Mouse (Mus musculus): Measurements from ENCODE around the gene Emp3. TPM values are rescaled to one million over a fixed set of nuclear protein-coding genes. Genes with fewer than 3 reads are reported as not detected.
"Not testable (repeated sequence)": the region's sequence is repeated elsewhere in the genome, so short reads cannot be mapped to it uniquely, and the experiment has no call there.

Gene Emp3
- polyA plus RNA-seq, 1 experiment from 2014 or later = 194 TPM

DNA sequence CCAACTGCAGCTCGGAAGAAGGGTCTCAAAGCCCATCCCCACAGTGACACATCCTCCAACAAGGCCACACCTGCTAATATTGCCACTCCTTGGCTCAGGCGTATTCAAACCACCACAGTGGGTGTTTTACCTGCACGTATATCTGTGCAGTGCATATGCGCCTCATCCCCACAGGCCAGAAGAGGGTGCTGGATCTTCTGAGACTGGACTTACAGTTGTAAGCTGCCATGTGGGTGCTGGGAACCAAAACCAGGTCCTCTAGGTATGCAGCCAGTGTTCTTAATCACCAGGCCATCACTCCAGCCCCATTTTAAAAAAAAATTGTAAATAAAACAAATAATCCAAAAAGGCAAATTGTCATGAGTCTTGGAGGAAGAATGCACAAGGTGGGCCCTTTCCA is 40.7 kb downstream of the Emp3 start:
- Histone ChIP-seq H3K9ac (no peak overlapping the region), H3K4me3 (replicated peaks) (no peak overlapping the region), H3K27me3 (no peaks in the 10 kb centered on the region), H3K4me1 (0 out of 2 replicates have a peak, but pooled peaks cover 1% of the 10 kb centered on the region), H3K36me3 (peaks cover 97% of the 10 kb centered on the region), H3K9me3 (replicated peaks) (no peaks in the 10 kb centered on the region), H3K4me2 (no peak overlapping the region), H3K27ac (no peak overlapping the region)
- 96% methylated on average over 4 of the region's 4 CpGs for WGBS
- ATAC-seq (replicated peaks; ENCODE audit: low FRiP score) = no peak

DNA sequence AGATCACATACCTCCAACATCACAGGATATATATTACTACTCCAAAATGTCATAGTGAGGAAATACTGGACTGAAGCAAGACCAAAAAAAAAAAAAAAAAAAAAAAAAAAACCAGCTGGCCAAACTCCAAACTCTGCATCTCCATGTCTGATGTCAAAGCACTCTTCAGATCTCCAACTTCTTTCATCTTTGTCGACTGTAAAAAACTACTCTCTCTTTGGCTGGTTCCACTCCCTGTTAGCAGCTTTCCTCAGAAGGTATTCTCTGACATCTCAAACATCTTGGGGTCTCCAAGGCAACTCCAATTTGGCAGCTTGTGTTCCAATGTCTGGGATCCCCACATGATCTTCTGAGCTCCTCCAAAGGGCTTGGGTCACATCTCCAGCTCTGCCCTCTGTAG is 42.9 kb downstream of the Emp3 start, which contains the start of gene Grin2d:
TSS of gene Grin2d (minus strand) at position 101 of the 400 bp plus-strand sequence.
- H3K4me2 ChIP-seq; H3K27me3 ChIP-seq; H3K9ac ChIP-seq; H3K4me3 ChIP-seq (replicated peaks); H3K27ac ChIP-seq; H3K9me3 ChIP-seq (replicated peaks); ATAC-seq (replicated peaks; ENCODE audit: low FRiP score): not testable (repeated sequence)
- Histone ChIP-seq H3K36me3 (peaks cover 94% of the 10 kb centered on the region), H3K4me1 (peaks cover 22% of the 10 kb centered on the region)
- WGBS = 90% methylated on average over 1 of the region's 1 CpGs

DNA sequence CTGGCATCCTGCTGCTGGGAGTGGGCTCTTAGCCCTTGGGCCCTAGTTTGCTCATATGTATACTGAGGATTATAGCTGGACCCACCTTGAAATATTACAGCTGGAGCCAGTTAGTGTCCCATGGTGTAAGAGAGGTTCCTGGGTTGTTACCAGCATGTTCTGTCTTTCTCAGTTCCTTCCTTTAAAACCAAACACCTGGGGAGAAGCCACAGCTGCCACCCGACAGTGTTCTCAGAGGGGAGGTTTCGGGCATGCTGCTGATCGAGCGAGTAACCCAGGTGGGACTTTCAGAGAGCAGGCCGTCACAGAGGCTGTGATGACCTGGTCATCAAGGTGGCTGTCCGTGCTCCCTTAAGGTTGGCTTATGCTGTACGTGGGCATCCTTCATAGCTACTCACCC is 44.3 kb downstream of the Emp3 start:
- H3K4me1 ChIP-seq = peaks cover 22% of the 10 kb centered on the region
- H3K9ac ChIP-seq = no peak overlapping the region
- peaks cover 80% of the 10 kb centered on the region for H3K36me3 ChIP-seq
- H3K9me3 ChIP-seq (replicated peaks) = no peaks in the 10 kb centered on the region
- no peak overlapping the region for H3K4me3 ChIP-seq (replicated peaks)
- no peak for ATAC-seq (replicated peaks; ENCODE audit: low FRiP score)
- H3K27me3 ChIP-seq = peaks cover 3% of the 10 kb centered on the region; the same call in 1 of the 2 replicates
- no peak overlapping the region for H3K4me2 ChIP-seq
- H3K27ac ChIP-seq = no peak overlapping the region
- WGBS = 93% methylated on average over 7 of the region's 7 CpGs

DNA sequence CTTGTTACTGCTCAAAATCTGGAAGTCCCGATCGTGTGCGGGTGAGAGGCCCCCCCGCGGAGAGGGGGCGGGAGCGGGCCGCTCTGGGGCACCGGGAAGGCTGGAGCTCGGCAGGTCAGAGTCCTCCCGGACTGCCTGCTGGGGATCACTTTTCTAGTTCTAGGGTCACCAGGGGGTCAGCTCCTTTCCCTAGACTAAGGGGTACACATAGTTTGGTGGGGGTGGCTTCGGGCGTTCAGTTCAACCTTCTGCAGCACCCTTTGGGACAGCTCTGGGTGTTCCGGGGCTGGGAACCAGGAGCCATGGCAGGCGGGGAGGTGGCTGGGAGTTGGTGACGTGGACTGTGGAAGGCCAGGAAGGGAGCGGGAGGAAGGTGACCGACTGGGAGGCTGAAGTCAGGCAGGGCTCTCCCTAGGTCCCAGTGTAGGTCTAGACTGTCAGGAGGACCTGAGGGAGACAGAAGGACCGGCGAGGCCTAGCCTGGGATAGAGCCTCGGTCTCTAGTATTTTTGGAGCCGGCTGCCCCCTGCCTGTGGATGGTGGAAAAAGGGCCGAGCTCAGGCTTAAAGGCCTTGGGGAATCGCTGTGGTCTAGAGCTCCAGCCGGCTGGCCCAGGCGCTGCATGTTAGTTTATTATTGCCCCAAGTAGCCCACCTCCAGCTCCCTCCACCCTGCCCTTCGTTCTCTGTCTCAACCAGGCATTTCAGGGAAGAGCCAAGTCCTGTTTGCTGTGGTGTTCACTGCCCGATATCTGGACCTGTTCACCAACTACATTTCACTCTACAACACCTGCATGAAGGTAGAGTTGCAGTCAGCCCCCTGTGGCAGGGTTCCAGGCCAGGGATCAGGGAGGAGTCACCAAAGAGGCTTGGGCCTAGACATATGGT is 47.9 kb downstream of the Emp3 start:
- Histone ChIP-seq H3K27ac (peak overlapping the region; percentile 95), H3K9ac (peak overlapping the region; percentile 99), H3K4me2 (peak overlapping the region; percentile 69), H3K36me3 (peaks cover 44% of the 10 kb centered on the region), H3K4me1 (peaks cover 48% of the 10 kb centered on the region), H3K9me3 (replicated peaks) (no peaks in the 10 kb centered on the region), H3K27me3 (peaks cover 39% of the 10 kb centered on the region), H3K4me3 (replicated peaks) (peak overlapping the region; percentile 86)
- ATAC-seq (replicated peaks; ENCODE audit: low FRiP score) = peak; percentile 47
- 2% methylated on average over 28 of the region's 28 CpGs for WGBS

DNA sequence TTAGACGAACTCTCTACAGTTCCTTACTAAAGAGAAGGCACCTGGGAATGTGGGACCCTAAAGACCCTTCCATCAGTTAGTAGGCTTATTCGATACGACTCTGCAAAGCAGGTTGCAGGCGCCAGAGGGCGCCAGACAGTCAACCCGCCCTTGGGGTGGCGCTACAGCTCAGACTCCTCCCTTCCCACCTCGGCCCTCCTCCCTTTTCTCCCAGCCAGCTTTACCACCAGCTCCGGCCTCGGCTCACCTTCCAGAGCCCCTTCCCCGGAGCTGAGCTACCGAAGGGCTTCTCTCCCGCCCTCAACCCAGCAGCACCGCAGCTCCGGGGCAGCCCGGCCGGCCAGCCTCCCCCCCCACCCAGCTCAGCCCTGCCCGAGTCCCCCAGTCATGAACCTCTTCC is 48.6 kb downstream of the Emp3 start, which contains the start of gene Kdelr1:
TSS of gene Kdelr1 (plus strand) at position 149 of the 400 bp plus-strand sequence.
- Histone ChIP-seq H3K36me3 (peaks cover 39% of the 10 kb centered on the region), H3K4me2 (peak within 1 kb of the TSS; percentile 69), H3K9ac (peak within 1 kb of the TSS; percentile 99), H3K9me3 (replicated peaks) (no peaks in the 10 kb centered on the region), H3K4me3 (replicated peaks) (peak within 1 kb of the TSS; percentile 86), H3K4me1 (peaks cover 55% of the 10 kb centered on the region), H3K27me3 (peaks cover 46% of the 10 kb centered on the region), H3K27ac (peak within 1 kb of the TSS; percentile 95)
- 0% methylated on average over 18 of the region's 18 CpGs for WGBS
- peak; percentile 84 for ATAC-seq (replicated peaks; ENCODE audit: low FRiP score)

DNA sequence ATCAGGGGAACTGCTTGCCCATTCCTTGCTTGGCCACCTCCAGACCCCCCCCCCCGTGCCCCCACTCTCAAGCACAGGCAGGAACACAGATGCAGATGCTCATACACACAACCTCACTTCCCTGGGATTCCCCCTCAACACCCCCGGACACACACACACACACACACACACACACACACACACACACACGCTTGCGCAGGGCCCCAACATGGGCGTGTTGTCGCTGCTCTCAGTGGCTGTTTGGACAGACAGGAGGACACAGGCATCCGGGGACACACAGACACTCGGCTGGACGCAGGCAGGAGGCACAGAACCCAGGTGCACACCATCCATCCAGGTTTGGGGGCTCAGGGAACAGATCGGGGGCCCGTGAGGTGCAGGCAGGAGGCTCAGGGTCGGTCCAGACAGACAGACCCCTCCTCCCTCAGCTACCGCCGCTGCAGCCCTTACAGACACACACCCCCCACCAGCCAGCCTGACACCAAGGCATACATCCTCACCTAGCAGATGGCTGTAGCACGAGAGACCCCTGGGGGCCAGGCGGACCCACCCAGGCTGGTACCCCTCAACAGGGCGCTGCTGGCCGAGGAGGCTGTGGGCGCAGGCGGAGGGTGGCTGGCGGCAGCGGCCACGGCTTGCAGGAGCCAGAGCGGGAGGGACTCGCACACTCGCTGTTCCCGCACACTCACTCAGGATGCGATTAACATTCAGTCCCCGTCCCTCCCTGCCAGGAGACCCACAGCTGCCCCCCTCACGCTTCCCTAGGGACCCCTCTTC is 50.7 kb downstream of the Emp3 start:
- Histone ChIP-seq H3K9ac (0 out of 2 replicates have a peak overlapping the region, but pooled peaks have one; percentile 35), H3K4me1 (peaks cover 67% of the 10 kb centered on the region), H3K27ac (no peak overlapping the region), H3K4me3 (replicated peaks) (peak overlapping the region; percentile 25), H3K9me3 (replicated peaks) (no peaks in the 10 kb centered on the region), H3K36me3 (peaks cover 17% of the 10 kb centered on the region), H3K4me2 (peak overlapping the region; percentile 52), H3K27me3 (peaks cover 53% of the 10 kb centered on the region)
- WGBS = 1% methylated on average over 30 of the region's 30 CpGs
- no peak for ATAC-seq (replicated peaks; ENCODE audit: low FRiP score)

DNA sequence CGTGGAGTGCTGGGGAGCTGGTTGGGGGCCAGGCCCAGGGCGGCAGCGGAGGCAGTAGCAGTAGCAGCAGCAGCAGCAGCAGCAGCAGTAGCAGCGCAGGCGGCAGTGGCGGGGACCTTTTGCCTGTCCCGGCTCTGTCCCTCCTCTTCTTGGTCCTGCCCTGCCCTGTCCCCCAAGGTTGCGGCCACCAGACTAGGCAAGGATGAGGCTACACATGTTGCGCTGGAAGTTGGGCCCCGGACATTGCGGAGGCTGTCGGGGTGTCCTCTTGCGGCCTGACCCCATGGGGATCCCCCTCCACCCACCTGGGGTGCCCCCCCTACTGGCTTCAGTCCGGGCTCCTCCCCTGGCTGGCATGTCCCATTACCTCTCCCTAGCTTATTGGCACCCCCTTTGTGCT is 51.4 kb downstream of the Emp3 start:
- 1% methylated on average over 14 of the region's 14 CpGs for WGBS
- no peaks in the 10 kb centered on the region for H3K9me3 ChIP-seq (replicated peaks)
- peaks cover 11% of the 10 kb centered on the region for H3K36me3 ChIP-seq
- H3K9ac ChIP-seq = no peak overlapping the region
- peaks cover 62% of the 10 kb centered on the region for H3K4me1 ChIP-seq
- peaks cover 53% of the 10 kb centered on the region for H3K27me3 ChIP-seq
- ATAC-seq (replicated peaks; ENCODE audit: low FRiP score) = no peak
- no peak overlapping the region for H3K27ac ChIP-seq
- peak overlapping the region; percentile 25 for H3K4me3 ChIP-seq (replicated peaks)
- peak overlapping the region; percentile 52 for H3K4me2 ChIP-seq

DNA sequence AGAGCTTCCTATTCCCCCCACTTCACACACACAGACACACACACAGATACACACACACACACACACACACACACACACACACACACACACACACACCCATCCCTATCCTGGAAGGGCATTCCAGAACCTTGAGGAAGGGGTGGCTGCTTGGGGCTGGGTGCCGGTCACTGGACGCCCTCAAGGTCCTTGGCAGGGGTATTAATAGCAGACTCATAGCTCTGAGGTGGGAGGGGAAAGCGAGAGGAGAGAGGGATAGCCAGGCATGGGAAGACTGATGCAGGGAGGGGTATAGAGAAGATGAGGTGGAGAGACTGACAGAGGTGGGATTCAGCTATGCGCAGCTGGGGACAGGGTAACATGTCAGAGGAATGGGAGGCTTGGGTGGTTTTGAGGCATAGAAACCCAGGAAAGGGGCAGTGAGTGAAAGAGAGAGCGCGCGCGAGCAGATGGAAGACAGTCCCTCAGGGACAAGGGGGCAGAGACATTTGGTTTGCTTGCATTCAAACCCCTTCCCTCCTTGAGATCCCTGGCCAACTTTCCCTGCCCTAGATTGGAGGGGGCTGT is 52.0 kb downstream of the Emp3 start:
- peak overlapping the region; percentile 25 for H3K4me3 ChIP-seq (replicated peaks)
- H3K36me3 ChIP-seq = peaks cover 5% of the 10 kb centered on the region; the same call in 1 of the 2 replicates
- H3K9ac ChIP-seq = no peak overlapping the region

More for the DNA sequence above, 52.0 kb downstream of the Emp3 start:
- Histone ChIP-seq H3K27ac (no peak overlapping the region), H3K4me2 (peak overlapping the region; percentile 52), H3K27me3 (peaks cover 53% of the 10 kb centered on the region), H3K9me3 (replicated peaks) (no peaks in the 10 kb centered on the region), H3K4me1 (peaks cover 56% of the 10 kb centered on the region)
- WGBS = 11% methylated on average over 8 of the region's 8 CpGs
- ATAC-seq (replicated peaks; ENCODE audit: low FRiP score) = no peak

Other genes with a start within 250 kb of the Emp3 start
- gene Ntn5, start 237.4 kb downstream of the Emp3 start, polyA plus RNA-seq (2015; fragmentation: Nextera tagmentation; extraction: Ambion mirVana) = 0.21 and 0.24 TPM in 2 replicates
- 0.19 and 0.29 TPM in 2 replicates for gene Sec1, start 227.0 kb downstream of the Emp3 start, polyA plus RNA-seq (2015; fragmentation: Nextera tagmentation; extraction: Ambion mirVana)
- 8.6 and 8.8 TPM in 2 replicates for gene Car11, start 221.6 kb downstream of the Emp3 start, polyA plus RNA-seq (2015; fragmentation: Nextera tagmentation; extraction: Ambion mirVana)
- gene Dbp, start 216.3 kb downstream of the Emp3 start, polyA plus RNA-seq (2015; fragmentation: Nextera tagmentation; extraction: Ambion mirVana) = 3.7 and 4.7 TPM in 2 replicates
- 1,132 and 1,166 TPM in 2 replicates for gene Rpl18, start 205.9 kb downstream of the Emp3 start, polyA plus RNA-seq (2015; fragmentation: Nextera tagmentation; extraction: Ambion mirVana)
- gene Sphk2, start 203.4 kb downstream of the Emp3 start, polyA plus RNA-seq (2015; fragmentation: Nextera tagmentation; extraction: Ambion mirVana) = 28.1 and 33.7 TPM in 2 replicates
- gene Fam83e, start 200.2 kb downstream of the Emp3 start, polyA plus RNA-seq (2015; fragmentation: Nextera tagmentation; extraction: Ambion mirVana) = 1.4 and 2.5 TPM in 2 replicates
- gene Spaca4, start 195.6 kb downstream of the Emp3 start, polyA plus RNA-seq (2015; fragmentation: Nextera tagmentation; extraction: Ambion mirVana) = not detected in 2 replicates
- gene Lmtk3, start 137.7 kb downstream of the Emp3 start, polyA plus RNA-seq (2015; fragmentation: Nextera tagmentation; extraction: Ambion mirVana) = 2.5 and 3.1 TPM in 2 replicates
- 2.8 and 3.2 TPM in 2 replicates for gene Sult2b1, start 136.7 kb downstream of the Emp3 start, polyA plus RNA-seq (2015; fragmentation: Nextera tagmentation; extraction: Ambion mirVana)
- gene Cyth2, start 106.8 kb downstream of the Emp3 start, polyA plus RNA-seq (2015; fragmentation: Nextera tagmentation; extraction: Ambion mirVana) = 130 and 132 TPM in 2 replicates
- 1.4 and 1.6 TPM in 2 replicates for gene Kcnj14, start 96.6 kb downstream of the Emp3 start, polyA plus RNA-seq (2015; fragmentation: Nextera tagmentation; extraction: Ambion mirVana)
- gene Grwd1, start 90.5 kb downstream of the Emp3 start, polyA plus RNA-seq (2015; fragmentation: Nextera tagmentation; extraction: Ambion mirVana) = 82.5 and 86.3 TPM in 2 replicates
- gene Kdelr1, start 48.6 kb downstream of the Emp3 start, polyA plus RNA-seq (2015; fragmentation: Nextera tagmentation; extraction: Ambion mirVana) = 83.8 and 89.1 TPM in 2 replicates
- gene Grin2d, start 43.0 kb downstream of the Emp3 start, polyA plus RNA-seq (2015; fragmentation: Nextera tagmentation; extraction: Ambion mirVana) = 0.42 and 0.47 TPM in 2 replicates
- 0.93 and 1.1 TPM in 2 replicates for gene Syngr4, start 24.7 kb downstream of the Emp3 start, polyA plus RNA-seq (2015; fragmentation: Nextera tagmentation; extraction: Ambion mirVana)
- 6.2 and 6.5 TPM in 2 replicates for gene Tmem143, start 24.5 kb downstream of the Emp3 start, polyA plus RNA-seq (2015; fragmentation: Nextera tagmentation; extraction: Ambion mirVana)
- gene Ccdc114, start 2.7 kb upstream of the Emp3 start, polyA plus RNA-seq (2015; fragmentation: Nextera tagmentation; extraction: Ambion mirVana) = 10.8 and 12.2 TPM in 2 replicates
- gene Abcc6, start 108.9 kb upstream of the Emp3 start, polyA plus RNA-seq (2015; fragmentation: Nextera tagmentation; extraction: Ambion mirVana) = 0.93 and 1.1 TPM in 2 replicates
- 39.9 and 40.4 TPM in 2 replicates for gene Nomo1, start 112.3 kb upstream of the Emp3 start, polyA plus RNA-seq (2015; fragmentation: Nextera tagmentation; extraction: Ambion mirVana)
- gene Kcnj11, start 179.4 kb upstream of the Emp3 start, polyA plus RNA-seq (2015; fragmentation: Nextera tagmentation; extraction: Ambion mirVana) = 0.21 and 0.37 TPM in 2 replicates